Mouse (Mus musculus) brain, embryonic 14.5 days (tissue): ENCODE measurements around the gene Mrps18c.

ENCODE experiments used
- CTCF ChIP-seq: fragments of 200-500 bp; IDR thresholded peaks from 2 replicates; pipeline ENCODE4 v1.5.1; 2012; ENCODE audit warnings: inconsistent platforms, mild to moderate bottlenecking, moderate library complexity, borderline replicate concordance; ENCODE audit not compliant: insufficient read depth, insufficient read length; ENCODE audit errors: extremely low read depth
- POLR2A ChIP-seq: fragments of 200-500 bp; IDR thresholded peaks from 2 replicates; pipeline ENCODE4 v1.6.1; 2012; ENCODE audit warnings: mild to moderate bottlenecking, inconsistent platforms, borderline replicate concordance; ENCODE audit not compliant: poor library complexity, insufficient read depth, insufficient read length, severe bottlenecking; ENCODE audit errors: extremely low read depth

DNA sequence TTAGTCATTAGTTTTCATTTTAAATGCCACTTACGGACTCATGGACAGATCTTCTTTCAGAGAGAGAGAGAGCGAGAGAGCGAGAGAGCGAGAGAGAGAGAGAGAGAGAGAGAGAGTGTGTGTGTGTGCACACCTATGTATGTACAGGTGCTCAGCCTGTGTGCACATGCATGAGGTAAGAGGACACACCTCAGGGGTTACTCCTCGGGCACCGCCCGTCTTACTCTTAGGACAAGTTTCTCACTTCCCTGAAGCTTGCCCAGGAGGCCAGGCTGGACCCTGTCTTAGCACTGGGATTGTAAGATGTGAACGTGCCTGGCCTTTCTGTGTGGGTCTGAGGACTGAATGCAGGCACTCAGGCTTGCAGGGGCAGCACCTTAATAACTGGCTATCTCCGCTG is 10.9 kb upstream of the Mrps18c start:
- no peak for TF ChIP-seq CTCF
- TF ChIP-seq POLR2A, result no peak
